Mouse (Mus musculus) spleen, adult 2 months (tissue): Measurements from ENCODE around the gene Rps6kb2.

Experiments
- CTCF ChIP-seq: fragments of 200-500 bp; IDR thresholded peaks from 2 replicates; pipeline ENCODE4 v1.5.1; 2011; ENCODE audit warnings: mild to moderate bottlenecking, inconsistent platforms; ENCODE audit not compliant: insufficient read depth, insufficient read length, insufficient replicate concordance; ENCODE audit errors: extremely low read depth
- POLR2A ChIP-seq: fragments of 200-500 bp; IDR thresholded peaks from 2 replicates; pipeline ENCODE4 v1.6.1; 2011; ENCODE audit warnings: low read depth, low read length, inconsistent platforms

GRCm38 (mm10) chr19:4204889-4205288 lies 41.7 kb upstream of the Rps6kb2 start:
- no peak for TF ChIP-seq CTCF
- no peak for TF ChIP-seq POLR2A
